Mouse (Mus musculus) adipocyte (in vitro differentiated cells): ENCODE data around the gene Amt.

Experiments used
- DNase-seq: peaks from one replicate; pipeline ENCODE4 v3.0.0-alpha.2; 2016; ENCODE audit warnings: low spot score

Amt gene

GRCm38 (mm10) chr9:108339886-108340257 lies 43.2 kb downstream of the Amt start:
- peak; percentile 43 for DNase-seq

DNA sequence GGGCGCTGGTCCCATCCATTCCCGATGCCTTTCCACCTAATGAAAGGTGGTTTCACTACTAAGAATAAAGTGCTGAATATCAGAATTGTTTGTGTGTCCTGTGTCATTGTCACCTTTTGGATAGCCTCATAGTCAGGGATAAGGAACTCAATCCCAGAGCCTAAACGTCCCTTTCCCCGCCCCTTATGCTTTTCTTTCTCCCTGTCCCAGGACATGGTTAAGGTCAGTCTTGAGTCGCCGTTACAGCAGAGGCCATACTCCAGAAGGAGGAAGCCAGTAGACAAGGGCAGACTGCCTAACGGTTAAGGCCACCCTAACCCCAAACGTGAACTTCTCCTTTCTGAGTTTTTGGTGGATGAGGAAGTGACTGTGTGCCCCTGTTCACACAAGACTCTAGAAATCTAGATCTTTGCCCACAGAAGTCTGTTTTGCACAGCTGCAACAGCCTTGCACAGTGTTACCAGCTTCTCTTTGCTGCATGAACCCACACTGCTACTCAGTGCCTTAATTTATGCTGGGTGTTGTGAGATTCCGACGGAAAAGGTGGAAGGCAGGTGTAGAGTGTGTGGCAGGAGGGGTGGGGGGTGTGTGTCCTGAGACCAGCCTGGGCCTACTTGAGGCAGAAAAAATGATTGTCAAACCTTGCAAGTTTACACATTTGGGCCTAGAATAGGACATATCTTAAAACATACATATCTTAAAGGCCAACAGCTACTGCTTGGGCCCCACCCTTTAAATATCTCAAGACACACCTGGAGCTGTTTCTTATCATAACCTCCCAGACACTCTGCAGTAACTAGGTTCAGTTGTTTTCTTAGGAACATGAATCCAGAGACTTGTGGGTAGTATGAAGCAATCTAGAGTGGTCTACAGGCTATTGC lies 43.8 kb downstream of the Amt start:
- DNase-seq = peak; percentile 58

DNA sequence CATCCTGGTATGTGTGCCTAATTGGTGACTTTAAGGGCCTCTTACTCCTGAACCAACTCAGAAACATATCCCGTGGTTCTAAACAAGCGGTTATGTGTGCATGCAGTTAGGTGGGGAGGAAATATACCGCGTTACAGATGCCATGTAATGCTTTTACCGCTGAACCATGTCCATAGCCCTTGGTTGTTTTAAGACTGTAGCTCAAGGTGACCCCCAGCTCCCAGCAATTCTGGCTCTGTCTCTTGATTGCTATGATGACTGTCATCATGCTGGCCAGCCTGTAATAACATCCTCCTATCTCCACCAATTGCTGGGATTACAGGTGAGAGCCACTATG lies 44.5 kb downstream of the Amt start:
- DNase-seq = no peak

DNA sequence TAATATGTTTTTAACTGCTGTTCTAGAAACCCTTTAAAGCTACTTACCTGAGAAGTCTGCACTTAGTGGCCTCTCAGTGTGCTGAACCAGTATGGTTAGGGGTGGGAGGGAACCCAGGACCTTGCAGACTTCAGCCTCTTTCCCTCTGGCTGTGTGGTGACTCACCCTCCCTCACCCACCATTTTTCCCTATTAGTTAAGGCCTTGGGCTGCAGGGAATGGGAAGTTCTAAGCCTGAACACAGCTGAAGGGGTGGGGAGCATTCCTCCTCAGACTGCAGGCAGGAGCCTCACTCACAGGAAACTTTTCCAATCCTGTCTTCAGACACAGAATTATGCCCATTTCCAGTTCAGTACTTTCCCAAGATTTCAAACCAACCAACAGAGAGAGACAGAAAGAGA lies 45.1 kb downstream of the Amt start:
- DNase-seq = peak; percentile 82

DNA sequence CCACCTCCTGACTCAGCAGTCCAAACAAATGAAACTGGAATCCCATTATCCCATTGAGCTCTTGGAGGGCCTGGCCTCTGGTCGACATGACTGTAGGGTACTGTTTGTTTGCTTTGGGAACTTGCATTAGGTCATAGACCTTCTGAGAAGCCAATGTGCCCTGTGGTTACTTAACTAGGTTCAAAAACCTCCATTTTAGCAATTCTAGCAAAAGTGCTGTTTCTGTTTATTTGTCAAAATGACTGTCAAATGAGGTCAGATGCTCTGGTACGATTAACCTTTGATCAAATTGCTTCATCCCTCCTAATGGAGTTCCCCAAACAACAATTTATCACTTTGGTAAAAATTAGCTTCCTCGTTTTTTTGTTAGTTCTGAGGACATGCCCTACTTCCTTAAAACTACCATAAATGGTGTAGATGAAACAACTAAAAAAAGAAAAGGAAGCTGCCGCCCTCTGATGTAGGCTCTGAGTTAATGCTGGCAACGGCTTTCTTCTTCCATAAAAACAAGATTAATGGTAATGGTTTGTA lies 45.7 kb downstream of the Amt start:
- peak; percentile 94 for DNase-seq

DNA sequence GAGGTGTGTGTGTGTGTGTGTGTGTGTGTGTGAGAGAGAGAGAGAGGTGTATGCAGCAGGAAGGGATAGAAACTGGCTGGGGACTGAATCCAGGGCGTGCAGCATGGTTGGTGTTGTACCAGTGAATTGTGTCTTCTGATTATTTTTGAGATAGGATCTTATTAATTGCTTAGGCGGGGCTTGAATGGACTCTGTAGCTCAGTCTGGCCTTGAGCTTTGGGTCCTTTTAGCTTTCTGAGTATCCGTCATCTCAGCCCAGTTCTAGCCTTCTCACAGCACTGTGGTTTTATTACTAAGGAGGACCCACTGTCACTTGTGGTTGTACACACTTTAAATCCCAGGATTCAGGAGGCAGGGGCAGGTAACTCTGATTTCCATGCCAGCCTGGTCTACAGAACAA lies 46.7 kb downstream of the Amt start:
- peak; percentile 21 for DNase-seq

GRCm38 (mm10) chr9:108343835-108344234 lies 47.2 kb downstream of the Amt start:
- DNase-seq = no peak

DNA sequence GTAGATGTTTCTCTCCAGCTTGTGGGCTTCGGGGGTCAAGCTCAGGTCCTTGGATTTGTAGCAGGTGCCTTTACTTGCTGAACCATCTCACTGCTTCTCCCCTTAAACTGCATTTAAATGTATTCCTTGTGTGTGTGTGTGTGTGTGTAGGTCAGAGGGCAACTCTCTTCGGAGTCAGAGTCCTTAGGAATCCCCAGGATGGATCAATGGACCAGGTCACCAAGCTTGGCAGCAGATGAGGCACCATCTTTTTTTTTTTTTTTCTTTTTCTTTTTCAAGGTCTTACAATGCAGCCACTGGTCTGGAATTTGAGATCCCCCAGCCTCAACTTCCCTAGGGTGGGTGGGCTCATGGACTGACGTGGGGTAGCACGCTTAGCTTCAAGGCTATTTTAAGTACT lies 47.8 kb downstream of the Amt start:
- no peak for DNase-seq

GRCm38 (mm10) chr9:108347024-108347423 lies 50.4 kb downstream of the Amt start:
- peak; percentile 63 for DNase-seq

GRCm38 (mm10) chr9:108347540-108348289 lies 51.1 kb downstream of the Amt start, which contains the start of gene Usp4:
Usp4 (plus strand) TSS chr9:108347853.
- DNase-seq = peak; percentile 89

DNA sequence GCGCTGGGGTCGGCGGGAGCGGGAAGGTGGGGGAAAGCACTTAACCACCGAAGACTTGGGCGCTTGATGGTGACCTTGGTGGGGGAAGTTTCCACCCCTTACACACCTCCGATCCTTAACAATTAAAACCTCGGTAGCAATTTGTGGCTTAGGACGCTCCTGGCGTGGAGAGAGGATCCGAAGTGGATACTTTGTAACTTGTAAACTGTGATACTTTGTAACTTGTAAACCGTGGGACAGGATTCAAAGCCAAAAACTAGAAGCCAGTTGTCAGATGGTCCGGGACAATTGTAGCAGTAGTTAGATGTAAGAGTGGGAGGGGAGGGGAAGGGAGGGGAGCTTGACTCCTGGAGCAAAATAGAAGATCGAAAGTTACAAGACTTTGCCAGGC lies 51.6 kb downstream of the Amt start:
- peak; percentile 23 for DNase-seq

- DNase-seq = no peak
These were observed 53.1 kb downstream of the Amt start for GRCm38 (mm10) chr9:108349727-108350126.
